Comparison of ENCODE assay signal across 14 mouse cellular contexts in the genomic region with DNA sequence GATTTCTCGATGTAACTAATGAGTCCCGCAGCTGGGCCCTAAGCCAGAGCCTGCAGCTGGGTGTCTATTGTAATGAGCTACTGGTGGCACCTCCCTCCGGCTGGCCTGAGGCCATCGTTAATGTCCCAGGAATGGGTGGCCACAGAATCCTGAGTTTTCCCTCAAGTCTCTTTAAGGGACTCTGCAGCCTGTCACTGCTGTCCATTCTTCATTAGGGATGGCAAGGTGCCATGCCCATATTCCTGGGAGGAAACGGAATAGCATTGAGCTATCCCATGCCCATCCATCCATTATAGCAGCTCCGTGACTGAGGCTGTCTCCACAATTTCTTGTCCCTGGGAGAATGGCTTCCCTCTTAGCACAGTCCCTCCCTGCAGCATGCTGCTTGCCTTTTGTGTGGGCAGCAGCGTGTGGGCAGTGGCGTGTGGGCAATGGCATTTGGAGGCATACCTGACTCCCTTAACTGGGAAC.
DNase-seq lines count a peak whose midpoint lies in the region; ATAC-seq lines count a peak whose summit lies in the region.
"Had no signal": no experiment of that assay in that cellular context is flagged by ENCODE, and none has a peak within 500 bp of the region (broad histone marks: within the 10 kb centered on the region; RNA-seq: fewer than 3 reads in every experiment).

No protein-coding gene starts in this region.

- peak; percentile 8 for DNase-seq in kidney, postnatal 14 days
- no peak for DNase-seq in kidney, adult 18-20 months
- peak; percentile 75 for DNase-seq in brain, adult 2 months (ENCODE audit: low read depth, low spot score)
- DNase-seq in hindbrain, embryonic 14.5 days (ENCODE audit: low spot score), result peak; percentile 53
- DNase-seq in testis, postnatal 14 days (ENCODE audit: low spot score), result no peak
- DNase-seq: layer of hippocampus, postnatal 36 days had no signal

- peaks cover 31% of the 10 kb centered on the region for H3K4me1 ChIP-seq in hindbrain, embryonic 14.5 days (replicated peaks; ENCODE audit: control insufficient read depth, insufficient read depth, low read length)
- H3K4me1 ChIP-seq in neural tube, embryonic 14.5 days (ENCODE audit: control insufficient read depth, insufficient read depth, low read length), result peaks cover 23% of the 10 kb centered on the region
- H3K4me1 ChIP-seq: megakaryocyte, embryonic 14.5 days had no signal

- WGBS in hindbrain, embryonic 14.5 days, result 33% methylated on average over 8 of the region's 8 CpGs
- 20% methylated on average over 8 of the region's 8 CpGs for WGBS in neural tube, embryonic 14.5 days

- no peaks in the 10 kb centered on the region for H3K27me3 ChIP-seq in hindbrain, embryonic 14.5 days (ENCODE audit: control insufficient read depth, insufficient read depth, low read length)
- H3K27me3 ChIP-seq in neural tube, embryonic 14.5 days (ENCODE audit: control insufficient read depth, insufficient read depth, low read length), result no peaks in the 10 kb centered on the region
- H3K27me3 ChIP-seq: CH12.LX; megakaryocyte, embryonic 14.5 days; stomach, embryonic 15.5 days had no signal

- peak; percentile 35 for ATAC-seq in hindbrain, embryonic 14.5 days (ENCODE audit: low FRiP score)
- ATAC-seq in neural tube, embryonic 14.5 days (ENCODE audit: low read depth), result peak; percentile 44; the same call in 1 of the 2 replicates
- no peak for ATAC-seq in megakaryocyte, adult 5-6 weeks (ENCODE audit: poor library complexity, severe bottlenecking)

- no peak overlapping the region for H3K9ac ChIP-seq in hindbrain, embryonic 14.5 days
- H3K9ac ChIP-seq in neural tube, embryonic 14.5 days (replicated peaks; ENCODE audit: low read depth, low read length), result no peak overlapping the region
- H3K9ac ChIP-seq: liver, embryonic 14.5 days; stomach, embryonic 15.5 days had no signal

- no peaks in the 10 kb centered on the region for H3K9me3 ChIP-seq in hindbrain, embryonic 14.5 days (ENCODE audit: control insufficient read depth, low read length)
- no peaks in the 10 kb centered on the region for H3K9me3 ChIP-seq in neural tube, embryonic 14.5 days (ENCODE audit: control insufficient read depth, low read length)
- H3K9me3 ChIP-seq: megakaryocyte, embryonic 14.5 days; stomach, embryonic 15.5 days had no signal

- H3K4me2 ChIP-seq in hindbrain, embryonic 14.5 days (replicated peaks), result no peak overlapping the region
- H3K4me2 ChIP-seq in neural tube, embryonic 14.5 days (ENCODE audit: low read depth, low read length), result no peak overlapping the region
- H3K4me2 ChIP-seq: stomach, embryonic 15.5 days had no signal

- no peaks in the 10 kb centered on the region for H3K36me3 ChIP-seq in hindbrain, embryonic 14.5 days (replicated peaks; ENCODE audit: control insufficient read depth, insufficient read depth)
- H3K36me3 ChIP-seq in neural tube, embryonic 14.5 days (ENCODE audit: control insufficient read depth, insufficient read depth, low read length), result no peaks in the 10 kb centered on the region
- H3K36me3 ChIP-seq: stomach, embryonic 15.5 days had no signal

- peak overlapping the region; percentile 77 for H3K27ac ChIP-seq in hindbrain, embryonic 14.5 days
- peak overlapping the region; percentile 80 for H3K27ac ChIP-seq in neural tube, embryonic 14.5 days (ENCODE audit: low read depth, low read length)
- H3K27ac ChIP-seq: heart, adult 2 months; liver, embryonic 14.5 days; stomach, embryonic 15.5 days had no signal

- no peak overlapping the region for H3K4me3 ChIP-seq in hindbrain, embryonic 14.5 days (replicated peaks; ENCODE audit: low read length)
- no peak overlapping the region for H3K4me3 ChIP-seq in neural tube, embryonic 14.5 days (ENCODE audit: low read depth, low read length)
- H3K4me3 ChIP-seq: erythroblast, embryonic 14.5 days; heart, adult 2 months; megakaryocyte, embryonic 14.5 days; stomach, embryonic 15.5 days had no signal

Comparison
In these comparisons a context has a peak if more than half of its experiments do, and no peak if none do; other contexts are left out.
1. DNase-seq: peak in kidney, postnatal 14 days (single experiment), brain, adult 2 months (single experiment) and hindbrain, embryonic 14.5 days (single experiment); none in kidney, adult 18-20 months (single experiment) and testis, postnatal 14 days (single experiment).